Mouse (Mus musculus) myocyte (in vitro differentiated cells): Measurements from ENCODE around the gene Map1a. TPM values are rescaled to one million over a fixed set of nuclear protein-coding genes. Genes with fewer than 3 reads are reported as not detected.

Experiments used
- H3K27me3 ChIP-seq: one replicate; pipeline ENCODE4 v1.6.1; 2011; ENCODE audit not compliant: control insufficient read depth, insufficient read depth, insufficient read length
- H3K36me3 ChIP-seq: one replicate; pipeline ENCODE4 v1.6.1; 2011; ENCODE audit not compliant: control insufficient read depth, insufficient read depth
- H3K4me2 ChIP-seq: one replicate; pipeline ENCODE4 v1.6.1; 2011; ENCODE audit warnings: low read depth, control low read depth
- H3K4me3 ChIP-seq: one replicate; pipeline ENCODE4 v1.5.1; 2011; ENCODE audit warnings: mild to moderate bottlenecking, control low read depth, moderate library complexity
- H3K79me2 ChIP-seq: one replicate; pipeline ENCODE4 v1.6.1; 2011; ENCODE audit not compliant: control insufficient read depth, insufficient read depth
- H3ac ChIP-seq: one replicate; pipeline ENCODE4 v1.6.1; 2011; ENCODE audit not compliant: control insufficient read depth, insufficient read length
- CEBPB ChIP-seq: IDR thresholded peaks from 2 replicates; pipeline ENCODE4 v1.6.1; 2011; ENCODE audit warnings: mild to moderate bottlenecking, moderate library complexity; ENCODE audit not compliant: poor library complexity, insufficient read depth, severe bottlenecking
- E2F4 ChIP-seq: IDR thresholded peaks from one replicate; pipeline ENCODE4 v1.6.1; 2011; ENCODE audit warnings: mild to moderate bottlenecking, control low read depth, moderate library complexity; ENCODE audit not compliant: insufficient read depth
- MAX ChIP-seq: IDR thresholded peaks from one replicate; pipeline ENCODE4 v1.6.1; 2011; ENCODE audit warnings: low read depth, mild to moderate bottlenecking, control low read depth
- MYOD1 ChIP-seq, 3 experiments: IDR thresholded peaks; one replicate each; pipeline ENCODE4 v1.6.1; 2011; ENCODE audit warnings: control low read depth in 2 of 3, low read depth in 2 of 3, mild to moderate bottlenecking in 2 of 3, moderate library complexity in 1 of 3; ENCODE audit not compliant: insufficient read length in 2 of 3, control insufficient read depth in 1 of 3
- MYOG ChIP-seq, 3 experiments: IDR thresholded peaks; one replicate each; pipeline ENCODE4 v1.6.1; 2011; ENCODE audit warnings: control low read depth in 2 of 3, low read depth in 2 of 3, mild to moderate bottlenecking in 2 of 3; ENCODE audit not compliant: insufficient read length in 2 of 3, control insufficient read depth in 1 of 3, insufficient read depth in 1 of 3
- POLR2A ChIP-seq: IDR thresholded peaks from one replicate; pipeline ENCODE4 v1.6.1; 2011; ENCODE audit warnings: low read depth, mild to moderate bottlenecking, control low read depth, moderate library complexity; ENCODE audit not compliant: insufficient read length
- POLR2AphosphoS2 ChIP-seq: IDR thresholded peaks from one replicate; pipeline ENCODE4 v1.6.1; 2011; ENCODE audit warnings: low read depth, control low read depth; ENCODE audit not compliant: insufficient read length
- REST ChIP-seq: IDR thresholded peaks from one replicate; pipeline ENCODE4 v1.6.1; 2011; ENCODE audit warnings: mild to moderate bottlenecking, control low read depth, moderate library complexity; ENCODE audit not compliant: insufficient read depth, insufficient read length
- SRF ChIP-seq: IDR thresholded peaks from one replicate; pipeline ENCODE4 v1.6.1; 2011; ENCODE audit warnings: low read depth; ENCODE audit not compliant: control insufficient read depth, insufficient read length
- TCF12 ChIP-seq: IDR thresholded peaks from one replicate; pipeline ENCODE4 v1.6.1; 2011; ENCODE audit warnings: mild to moderate bottlenecking, control low read depth; ENCODE audit not compliant: poor library complexity, insufficient read depth, severe bottlenecking
- TCF3 ChIP-seq: IDR thresholded peaks from one replicate; pipeline ENCODE4 v1.6.1; 2011; ENCODE audit warnings: low read depth, control low read depth; ENCODE audit not compliant: insufficient read length
- USF1 ChIP-seq: IDR thresholded peaks from one replicate; pipeline ENCODE4 v1.6.1; 2011; ENCODE audit warnings: low read depth, mild to moderate bottlenecking, control low read depth, moderate library complexity
- polyA plus RNA-seq: library from polyadenylated mRNA; unstranded; fragments of >200 nt; fragmentation: generic; extraction: Trizol; gene quantifications from one replicate; pipeline ENCODE4 v1.2.1, GENCODE M21; 2012; ENCODE audit warnings: missing spikeins

Gene Map1a
- polyA plus RNA-seq, 1 experiment, result 40.7 TPM

DNA sequence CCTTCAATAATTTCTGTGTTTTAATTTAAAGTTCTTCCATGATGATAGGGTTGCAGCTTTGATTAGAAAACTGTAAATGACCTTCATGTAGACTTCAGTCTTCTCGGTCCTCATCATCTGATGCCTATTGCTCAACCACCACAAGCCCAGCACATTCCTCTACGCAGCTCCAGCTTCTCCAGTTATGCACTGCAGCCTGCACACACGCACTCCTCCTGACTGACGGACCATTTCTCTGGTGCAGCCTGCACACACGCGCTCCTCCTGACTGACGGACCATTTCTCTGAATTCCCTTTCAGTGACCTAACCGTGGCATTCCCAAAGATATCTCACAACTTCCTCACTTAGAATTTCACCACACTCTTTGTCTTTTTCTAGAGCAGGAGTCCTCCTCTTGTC, 63.8 kb downstream of the Map1a start:
- Histone ChIP-seq H3K4me2 (no peak overlapping the region), H3ac (no peak overlapping the region), H3K79me2 (no peaks in the 10 kb centered on the region), H3K36me3 (no peaks in the 10 kb centered on the region), H3K4me3 (no peak overlapping the region), H3K27me3 (peaks cover 7% of the 10 kb centered on the region)
- TF ChIP-seq MAX, result no peak
- no peak for TF ChIP-seq MYOG (IDR thresholded peaks at IDR 0.05; ENCODE audit: control insufficient read depth in 1 of 3, insufficient read depth in 1 of 3, insufficient read length in 2 of 3, low read depth in 2 of 3)
- no peak for TF ChIP-seq E2F4
- TF ChIP-seq POLR2A, result no peak
- TF ChIP-seq MYOD1 (IDR thresholded peaks at IDR 0.05; ENCODE audit: control insufficient read depth in 1 of 3, insufficient read length in 2 of 3, low read depth in 2 of 3), result no peak
- TF ChIP-seq TCF12, result no peak
- no peak for TF ChIP-seq CEBPB
- TF ChIP-seq POLR2AphosphoS2, result no peak
- no peak for TF ChIP-seq USF1
- TF ChIP-seq REST, result no peak
- TF ChIP-seq TCF3, result no peak
- no peak for TF ChIP-seq SRF

DNA sequence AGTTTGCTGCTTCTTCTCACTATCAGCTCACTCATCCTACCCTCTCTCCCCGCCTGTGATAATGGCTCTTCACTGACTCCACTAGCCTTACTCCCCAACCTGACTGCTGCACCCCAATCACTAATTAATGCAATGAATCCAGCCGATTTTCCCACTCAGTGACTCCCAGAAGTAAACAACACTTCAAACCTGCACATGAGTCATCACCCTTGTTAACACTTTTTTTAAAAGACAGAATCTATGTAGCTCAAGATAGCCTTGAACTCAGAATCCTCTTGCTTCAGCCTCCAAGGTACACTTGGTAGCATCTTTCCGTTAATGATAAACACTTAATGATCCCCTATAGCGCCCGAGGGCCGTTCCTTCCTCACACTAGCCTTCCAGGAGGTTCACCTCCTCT, 65.0 kb downstream of the Map1a start:
- peak overlapping the region; percentile 49 for H3K4me3 ChIP-seq
- H3K79me2 ChIP-seq, result no peaks in the 10 kb centered on the region
- no peaks in the 10 kb centered on the region for H3K36me3 ChIP-seq
- peaks cover 17% of the 10 kb centered on the region for H3K27me3 ChIP-seq
- H3K4me2 ChIP-seq, result peak overlapping the region; percentile 97
- peak overlapping the region; percentile 17 for H3ac ChIP-seq
- TF ChIP-seq TCF3 (no peak), MYOD1 (IDR thresholded peaks at IDR 0.05; ENCODE audit: control insufficient read depth in 1 of 3, insufficient read length in 2 of 3, low read depth in 2 of 3) (no peak)

DNA sequence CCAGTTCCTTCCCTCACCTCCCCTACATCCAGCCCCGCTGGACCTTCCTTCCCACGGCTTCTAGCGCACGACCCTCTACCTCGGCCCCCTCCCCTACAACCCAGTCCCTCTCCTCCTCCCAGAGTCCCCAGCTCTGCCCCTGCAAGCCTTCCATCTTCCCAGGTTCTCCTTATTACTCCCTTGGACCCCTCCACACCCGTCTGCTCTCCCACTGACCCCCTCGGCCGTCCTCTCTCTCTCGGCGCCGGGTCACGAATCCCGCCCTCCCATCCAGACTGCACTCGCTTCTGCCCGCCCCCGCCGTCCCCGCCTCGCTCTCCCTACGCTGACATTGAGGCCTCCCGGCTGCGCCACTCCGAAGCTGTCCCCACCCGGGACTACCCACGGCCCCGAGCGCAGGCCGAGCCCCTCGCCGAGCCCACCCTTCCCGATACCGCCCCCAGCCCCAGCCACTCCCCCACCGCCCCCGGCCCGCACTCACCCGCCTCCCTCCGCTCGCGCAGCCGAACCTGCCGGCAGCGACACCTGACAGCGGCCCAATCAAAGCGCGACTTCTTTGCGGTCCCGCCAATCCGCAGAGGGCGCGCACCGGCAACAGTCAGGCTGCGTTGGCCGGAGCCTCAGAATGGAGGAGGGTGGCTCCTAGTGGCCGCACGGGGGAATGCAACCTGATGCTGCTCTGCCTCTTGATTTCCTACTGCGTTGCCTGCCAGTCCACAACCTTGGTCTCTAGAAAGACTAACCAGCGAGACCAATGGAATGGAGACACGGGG, 65.6 kb downstream of the Map1a start, which contains the start of gene Ppip5k1:
Ppip5k1 (minus strand) TSS at position 577 of the 773 bp plus-strand sequence.
- peaks cover 20% of the 10 kb centered on the region for H3K27me3 ChIP-seq
- peak within 1 kb of the TSS; percentile 17 for H3ac ChIP-seq
- peak within 1 kb of the TSS; percentile 97 for H3K4me2 ChIP-seq
- TF ChIP-seq TCF12, result no peak
- TF ChIP-seq REST, result no peak
- no peak for TF ChIP-seq CEBPB
- no peak for TF ChIP-seq MAX
- TF ChIP-seq E2F4, result no peak
- TF ChIP-seq TCF3, result no peak
- no peak for TF ChIP-seq POLR2AphosphoS2
- peak in 1 of 3 experiments; percentile 45 for TF ChIP-seq MYOD1 (IDR thresholded peaks at IDR 0.05; ENCODE audit: control insufficient read depth in 1 of 3, insufficient read length in 2 of 3, low read depth in 2 of 3)
- peak in 1 of 3 experiments; percentile 46 for TF ChIP-seq MYOG (IDR thresholded peaks at IDR 0.05; ENCODE audit: control insufficient read depth in 1 of 3, insufficient read depth in 1 of 3, insufficient read length in 2 of 3, low read depth in 2 of 3)
- no peak for TF ChIP-seq USF1
- peak; percentile 26 for TF ChIP-seq POLR2A
- no peaks in the 10 kb centered on the region for H3K79me2 ChIP-seq
- peak within 1 kb of the TSS; percentile 49 for H3K4me3 ChIP-seq
- H3K36me3 ChIP-seq, result no peaks in the 10 kb centered on the region

DNA sequence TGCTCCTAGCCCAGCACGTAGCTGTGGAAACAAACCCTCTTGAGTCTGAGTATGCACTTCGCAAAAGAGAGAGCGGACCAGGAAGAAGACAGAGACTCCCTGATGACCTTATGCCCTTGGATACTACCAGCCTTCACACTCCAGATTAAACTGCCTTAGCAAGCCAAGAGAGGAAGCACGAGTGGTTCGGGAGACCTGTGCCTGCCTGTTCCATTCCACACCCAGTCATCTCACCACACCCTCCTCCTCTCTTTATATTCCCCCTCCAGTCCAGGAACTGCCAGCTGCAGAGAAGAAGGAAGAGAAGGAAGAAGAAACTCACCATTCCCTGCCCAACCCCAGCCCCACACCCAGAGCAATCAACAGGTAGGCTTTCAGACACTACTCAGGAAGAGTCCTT, 68.1 kb downstream of the Map1a start, which contains the start of gene Ckmt1:
Ckmt1 (plus strand) TSS at position 221 of the 400 bp plus-strand sequence.
- Histone ChIP-seq H3K4me2 (no peak within 1 kb of the TSS), H3K79me2 (no peaks in the 10 kb centered on the region), H3ac (no peak within 1 kb of the TSS), H3K27me3 (peaks cover 35% of the 10 kb centered on the region), H3K4me3 (no peak within 1 kb of the TSS), H3K36me3 (no peaks in the 10 kb centered on the region)
- TF ChIP-seq REST (no peak), POLR2A (no peak), MAX (no peak), TCF12 (no peak), MYOD1 (IDR thresholded peaks at IDR 0.05; ENCODE audit: control insufficient read depth in 1 of 3, insufficient read length in 2 of 3, low read depth in 2 of 3) (no peak), SRF (no peak), USF1 (no peak), E2F4 (no peak), TCF3 (no peak), CEBPB (no peak), MYOG (IDR thresholded peaks at IDR 0.05; ENCODE audit: control insufficient read depth in 1 of 3, insufficient read depth in 1 of 3, insufficient read length in 2 of 3, low read depth in 2 of 3) (no peak), POLR2AphosphoS2 (no peak)

DNA sequence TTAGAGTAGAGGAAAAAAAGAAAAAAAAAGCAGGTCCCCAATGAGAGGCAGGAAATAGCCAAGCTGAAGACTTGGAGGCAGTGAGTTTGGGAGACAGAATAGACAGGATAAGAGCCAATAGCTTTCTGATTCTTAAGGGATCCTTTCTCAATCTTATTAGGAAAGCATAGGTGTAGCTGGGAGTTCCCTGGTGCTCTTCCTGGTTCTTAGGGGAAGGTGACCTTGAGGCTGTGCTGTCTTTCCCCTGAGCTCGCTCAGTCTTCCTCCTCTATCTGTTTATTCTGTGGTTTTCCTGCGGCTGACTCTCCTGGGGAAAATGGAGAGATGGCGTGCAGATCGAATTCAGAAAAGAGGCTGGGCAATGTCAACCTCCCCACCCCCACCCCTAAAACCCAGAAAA, 68.6 kb downstream of the Map1a start:
- Histone ChIP-seq H3K4me2 (no peak overlapping the region), H3K79me2 (no peaks in the 10 kb centered on the region), H3K4me3 (no peak overlapping the region)

More for the DNA sequence above, 68.6 kb downstream of the Map1a start:
- Histone ChIP-seq H3ac (no peak overlapping the region), H3K27me3 (peaks cover 39% of the 10 kb centered on the region), H3K36me3 (no peaks in the 10 kb centered on the region)
- TF ChIP-seq POLR2A, result no peak
- no peak for TF ChIP-seq TCF12
- no peak for TF ChIP-seq USF1
- TF ChIP-seq SRF, result no peak
- TF ChIP-seq MYOG (IDR thresholded peaks at IDR 0.05; ENCODE audit: control insufficient read depth in 1 of 3, insufficient read depth in 1 of 3, insufficient read length in 2 of 3, low read depth in 2 of 3), result no peak
- TF ChIP-seq MAX, result no peak
- no peak for TF ChIP-seq TCF3
- TF ChIP-seq POLR2AphosphoS2, result no peak
- TF ChIP-seq MYOD1 (IDR thresholded peaks at IDR 0.05; ENCODE audit: control insufficient read depth in 1 of 3, insufficient read length in 2 of 3, low read depth in 2 of 3), result no peak
- no peak for TF ChIP-seq CEBPB
- TF ChIP-seq REST, result no peak
- no peak for TF ChIP-seq E2F4
